Mouse (Mus musculus) MEL (cell line): ENCODE measurements around the gene Palld.

Experiments used
- CTCF ChIP-seq, 3 experiments: IDR thresholded peaks in 2 of 3; conservative IDR thresholded peaks in 1 of 3; 2 replicates each; pipeline ENCODE4 v1.5.1; 2011 to 2012; ENCODE audit warnings: low read length in 3 of 3, low read depth in 2 of 3, mild to moderate bottlenecking in 2 of 3, improper control_type of control experiment in 1 of 3, inconsistent platforms in 1 of 3, mixed read lengths in 1 of 3, moderate library complexity in 1 of 3; ENCODE audit not compliant: control insufficient read depth in 1 of 3, insufficient read depth in 1 of 3, poor library complexity in 1 of 3, severe bottlenecking in 1 of 3
- JUND ChIP-seq: IDR thresholded peaks from 2 replicates; pipeline ENCODE4 v1.6.1; 2011; ENCODE audit warnings: low read depth, mild to moderate bottlenecking, improper control_type of control experiment, low read length
- TAL1 ChIP-seq: IDR thresholded peaks from 2 replicates; pipeline ENCODE4 v1.6.1; 2012; ENCODE audit warnings: mild to moderate bottlenecking, inconsistent platforms, low read length, moderate library complexity, mixed read lengths

DNA sequence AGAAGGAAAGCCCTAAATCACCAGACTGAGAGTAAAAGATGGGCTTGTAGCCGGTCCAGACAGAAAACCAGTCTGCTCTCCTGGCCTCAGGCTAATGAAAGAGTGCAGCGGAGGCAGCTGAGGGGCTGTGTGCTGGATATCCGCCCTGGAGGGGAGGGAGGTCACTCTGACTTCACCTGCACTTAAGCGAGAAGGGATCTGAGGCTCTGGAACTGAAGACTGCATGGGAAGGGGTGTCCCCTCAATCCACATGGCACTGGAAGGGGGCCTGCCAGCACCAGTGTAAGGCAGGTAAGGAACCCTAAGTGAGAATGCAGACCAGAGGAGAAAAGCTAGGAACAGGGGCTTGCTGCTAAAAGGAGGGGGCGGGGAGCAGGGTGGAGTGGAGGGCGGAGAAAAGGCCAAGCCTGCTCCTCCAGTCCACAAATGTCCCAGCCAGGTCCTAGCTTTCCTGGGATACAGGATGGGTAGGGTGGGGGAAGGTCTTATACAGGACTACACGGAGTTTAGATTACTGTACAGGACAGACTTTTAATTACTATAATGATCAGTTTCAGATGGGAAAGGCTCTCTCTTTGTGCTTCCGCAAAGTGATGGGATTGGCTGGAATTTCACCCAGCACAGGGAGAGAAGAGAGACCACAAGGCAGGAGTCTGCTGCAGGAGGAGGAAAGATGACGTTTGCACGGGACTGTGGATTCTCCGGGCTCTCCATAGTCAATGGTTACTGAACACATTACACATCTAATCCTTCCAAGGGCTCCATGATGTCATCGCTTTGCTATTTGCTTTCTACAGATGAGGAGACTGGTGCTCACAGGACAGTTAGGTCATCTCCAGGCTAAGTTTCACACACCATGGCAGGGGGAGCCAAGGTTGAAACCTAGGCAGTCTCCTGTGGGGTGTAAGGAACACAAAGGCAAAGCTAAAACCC is 278.7 kb downstream of the Palld start:
- TF ChIP-seq JUND (no peak), TAL1 (no peak), CTCF (IDR thresholded peaks at IDR 0.05 in 2 of 3, conservative IDR thresholded peaks at IDR 0.05 in 1 of 3; ENCODE audit: control insufficient read depth in 1 of 3, insufficient read depth in 1 of 3, low read depth in 2 of 3, low read length in 3 of 3, poor library complexity in 1 of 3, severe bottlenecking in 1 of 3) (no peak)
